Mouse (Mus musculus) cortical plate, adult 2 months (tissue): Measurements from ENCODE around the gene Pmepa1.

Experiments
- CTCF ChIP-seq: fragments of 200-500 bp; IDR thresholded peaks from 2 replicates; pipeline ENCODE4 v1.5.1; 2011; ENCODE audit warnings: mild to moderate bottlenecking, control low read depth, low read length; ENCODE audit not compliant: insufficient read depth; ENCODE audit errors: extremely low read depth
- POLR2A ChIP-seq: fragments of 200-500 bp; IDR thresholded peaks from 2 replicates; pipeline ENCODE4 v1.6.1; 2011; ENCODE audit warnings: mild to moderate bottlenecking, low read length, control low read depth; ENCODE audit not compliant: insufficient read depth; ENCODE audit errors: extremely low read depth

- no peak for TF ChIP-seq POLR2A
- TF ChIP-seq CTCF, result no peak
Observed at GRCm38 (mm10) chr2:173261497-173261896, 14.8 kb downstream of the Pmepa1 start.
